ENCODE assay signal across 47 mouse cellular contexts in the genomic region with DNA sequence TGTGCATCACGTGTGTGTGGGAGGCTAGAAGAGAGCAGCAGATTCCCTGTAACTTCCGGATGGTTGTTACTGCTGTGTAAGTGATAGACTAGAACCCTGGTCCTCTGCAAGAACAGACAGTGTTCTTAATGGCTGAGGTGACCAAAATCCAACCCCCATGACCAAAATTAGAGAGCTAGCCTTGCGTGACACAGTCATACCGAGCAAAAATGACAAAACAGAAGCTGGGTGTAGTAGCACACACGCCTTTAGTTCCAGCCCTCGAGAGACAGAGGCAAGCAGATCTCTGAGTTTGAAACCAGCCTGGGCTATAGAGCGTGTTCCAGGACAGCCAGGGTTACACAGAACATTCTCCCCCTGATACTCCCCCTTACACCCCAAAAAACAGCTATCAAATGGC. TPM values are rescaled to one million over a fixed set of nuclear protein-coding genes. Genes with fewer than 3 reads are reported as not detected.
"Had no signal": no experiment of that assay in that cellular context is flagged by ENCODE, and none has a peak within 500 bp of the region (broad histone marks: within the 10 kb centered on the region; RNA-seq: fewer than 3 reads in every experiment).

No protein-coding gene starts in this region.

- H3K27me3 ChIP-seq: intestine, embryonic 15.5 days; kidney, embryonic 15.5 days had no signal

- H3K4me2 ChIP-seq: heart, embryonic 11.5 days; heart, embryonic 12.5 days; heart, embryonic 13.5 days; heart, embryonic 15.5 days; hindbrain, embryonic 12.5 days; hindbrain, embryonic 13.5 days; hindbrain, embryonic 14.5 days; hindbrain, embryonic 15.5 days; intestine, embryonic 15.5 days; kidney, embryonic 15.5 days had no signal

- H3K9me3 ChIP-seq: heart, embryonic 10.5 days; heart, embryonic 13.5 days; heart, embryonic 15.5 days; hindbrain, embryonic 10.5 days; hindbrain, embryonic 12.5 days; hindbrain, embryonic 13.5 days; hindbrain, embryonic 15.5 days; intestine, embryonic 15.5 days; kidney, embryonic 15.5 days had no signal

- DNase-seq: heart, postnatal 10 days; heart, postnatal 14 days; heart, postnatal 36 days; heart, postnatal 4 days; kidney, adult 11 months; kidney, adult 18-20 months; kidney, adult 2 months; kidney, adult 8-10 months; kidney, adult 9 months; kidney, postnatal 10 days; kidney, postnatal 14 days; kidney, postnatal 36 days; layer of hippocampus, adult 9-11 months; layer of hippocampus, postnatal 36 days had no signal

- H3K36me3 ChIP-seq: heart, embryonic 10.5 days; heart, embryonic 12.5 days; heart, embryonic 13.5 days; heart, embryonic 15.5 days; hindbrain, embryonic 10.5 days; hindbrain, embryonic 12.5 days; hindbrain, embryonic 13.5 days; hindbrain, embryonic 15.5 days; intestine, embryonic 15.5 days; kidney, embryonic 15.5 days had no signal

- H3K9ac ChIP-seq: heart, embryonic 12.5 days; heart, embryonic 13.5 days; heart, embryonic 15.5 days; hindbrain, embryonic 12.5 days; hindbrain, embryonic 13.5 days; hindbrain, embryonic 14.5 days; hindbrain, embryonic 15.5 days; intestine, embryonic 15.5 days; kidney, embryonic 15.5 days had no signal

- H3K27ac ChIP-seq: heart, embryonic 10.5 days; heart, embryonic 13.5 days; heart, embryonic 15.5 days; hindbrain, embryonic 10.5 days; hindbrain, embryonic 12.5 days; hindbrain, embryonic 13.5 days; hindbrain, embryonic 14.5 days; hindbrain, embryonic 15.5 days; hindbrain, postnatal 0 days; intestine, embryonic 15.5 days; kidney, embryonic 15.5 days; kidney, postnatal 0 days; layer of hippocampus, adult 2 months; left cerebral cortex, adult 2 months had no signal

- H3K4me3 ChIP-seq: heart, embryonic 10.5 days; heart, embryonic 12.5 days; heart, embryonic 13.5 days; heart, embryonic 15.5 days; hindbrain, embryonic 10.5 days; hindbrain, embryonic 12.5 days; hindbrain, embryonic 13.5 days; hindbrain, embryonic 15.5 days; intestine, embryonic 15.5 days; kidney, embryonic 15.5 days; layer of hippocampus, adult 2 months; left cerebral cortex, adult 2 months had no signal

RNA-seq across cellular contexts. Expression of a gene that starts 9.8 kb away (rescaled TPM):
- total RNA-seq: heart, postnatal 10 days; heart, postnatal 14 days; heart, postnatal 25 days; heart, postnatal 36 days; heart, postnatal 4 days; hematopoietic stem cell, adult 5-6 weeks; layer of hippocampus, adult 18-20 months; layer of hippocampus, adult 2 months; layer of hippocampus, postnatal 10 days; layer of hippocampus, postnatal 14 days; layer of hippocampus, postnatal 25 days; layer of hippocampus, postnatal 36 days; left cerebral cortex, adult 18-20 months; left cerebral cortex, adult 2 months had no signal
- polyA plus RNA-seq: heart, embryonic 13.5 days; heart, embryonic 14.5 days; heart, postnatal 0 days; inflammation-experienced regulatory T-cells, adult 6 months had no signal

RNA-seq across cellular contexts. Expression of a gene that starts 36.0 kb away (rescaled TPM):
- total RNA-seq: heart, postnatal 36 days; heart, postnatal 4 days; hematopoietic stem cell, adult 5-6 weeks; layer of hippocampus, adult 2 months; layer of hippocampus, postnatal 14 days; layer of hippocampus, postnatal 25 days; layer of hippocampus, postnatal 36 days; left cerebral cortex, adult 2 months had no signal
- polyA plus RNA-seq: heart, embryonic 11.5 days; heart, embryonic 14.5 days; hindbrain, embryonic 11.5 days; hindbrain, embryonic 13.5 days; hindbrain, embryonic 14.5 days; hindbrain, embryonic 15.5 days; hindbrain, embryonic 16.5 days; inflammation-experienced regulatory T-cells, adult 6 months; intestine, embryonic 14.5 days; intestine, postnatal 0 days; kidney, adult 2 months; kidney, embryonic 14.5 days; kidney, embryonic 15.5 days; kidney, embryonic 16.5 days; kidney, postnatal 0 days; large intestine, adult 2 months had no signal
